Mouse (Mus musculus) Patski (cell line): Measurements from ENCODE around the gene Actn3. TPM values are rescaled to one million over a fixed set of nuclear protein-coding genes. Genes with fewer than 3 reads are reported as not detected.
"Not testable (repeated sequence)": the region's sequence is repeated elsewhere in the genome, so short reads cannot be mapped to it uniquely, and the experiment has no call there.

ENCODE experiments used
- ATAC-seq: fragments of 100-300 bp; one replicate; pipeline ENCODE4 v1.8.0; 2021
- CTCF ChIA-PET: fragments of 350-600 bp; sonication (Branson Sonifier 250); formaldehyde crosslinking; loops from one replicate; lab custom pipeline; 2022; ENCODE audit warnings: inconsistent platforms; lab: Charles Lee
- POLR2A ChIA-PET: fragments of 350-600 bp; sonication (Branson Sonifier 250); formaldehyde crosslinking; loops from one replicate; lab custom pipeline; 2022; ENCODE audit warnings: antibody characterized with exemption, inconsistent platforms; lab: Charles Lee
- DNase-seq: peaks from one replicate; pipeline ENCODE4 v3.0.0-alpha.2; 2011; ENCODE audit warnings: low read depth, low spot score
- H3K27me3 ChIP-seq: fragments of 371-371 bp; one replicate; pipeline ENCODE4 v1.5.1; 2021
- CTCF ChIP-seq: fragments of 100-300 bp; IDR thresholded peaks from one replicate; pipeline ENCODE4 v1.5.1; 2021
- in situ Hi-C: fragments of 300-500 bp; cut with MboI; formaldehyde crosslinking; loops from 3 replicates; pipeline ENCODE4 v1.11.1; 2018; ENCODE audit warnings: low pct_unique_long_range_greater_than_20kb, mixed read lengths
- polyA plus RNA-seq: library from polyadenylated mRNA; unstranded; gene quantifications from one replicate; pipeline ENCODE4 v1.2.3, GENCODE M21; 2021

Actn3 gene
- polyA plus RNA-seq, 1 experiment from 2014 or later, result 0.10 TPM

DNA sequence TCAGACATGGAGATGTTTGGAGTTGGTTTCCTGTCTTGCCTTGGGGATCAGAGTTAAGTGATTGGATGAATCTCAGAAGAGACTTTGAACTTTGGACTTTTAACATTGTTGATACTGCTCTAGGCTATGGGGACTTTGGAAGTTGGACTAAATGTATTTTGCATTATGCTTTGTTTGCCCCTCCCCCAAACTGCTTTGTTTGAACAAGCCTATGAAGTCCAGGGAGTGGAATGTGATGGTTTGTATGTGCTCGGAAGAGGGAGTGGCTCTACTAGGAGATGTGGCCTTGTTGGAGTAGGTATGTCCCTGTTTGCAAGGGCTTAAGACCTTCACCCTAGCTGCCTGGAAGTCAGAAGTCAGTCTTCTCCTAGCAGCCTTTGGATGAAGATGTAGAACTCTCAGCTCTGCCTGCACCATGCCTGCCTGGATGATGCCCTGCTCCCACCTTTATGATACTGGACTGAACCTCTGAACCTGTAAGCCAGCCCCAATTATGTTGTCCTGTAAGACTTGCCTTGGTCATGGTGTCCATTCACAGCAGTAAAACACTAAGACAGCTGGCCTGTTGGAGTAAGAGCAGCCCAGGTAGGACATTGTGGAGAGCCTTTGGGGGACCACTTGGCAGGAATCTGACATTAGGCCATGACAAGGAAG lies 60.4 kb downstream of the Actn3 start:
- in situ Hi-C loops, result no loop called here
- TF ChIP-seq CTCF, result no peak
- CTCF ChIA-PET, result no interaction called here
- POLR2A ChIA-PET, result no interaction called here
- H3K27me3 ChIP-seq, result no peaks in the 10 kb centered on the region
- DNase-seq (no peak), ATAC-seq (no peak)

GRCm38 (mm10) chr19:4813015-4813414 lies 64.7 kb downstream of the Actn3 start:
- no peak for DNase-seq
- peak; percentile 1 for TF ChIP-seq CTCF
- CTCF ChIA-PET, result interaction anchor here (0.9 to 2.5 kb wide), 8 partner anchors 8 to 186 kb away, joined by 3 to 9 read pairs (median 4); partner anchors contain the start of genes Ccdc87 and Ccs
- in situ Hi-C loops, result no loop called here
- POLR2A ChIA-PET, result interaction anchor here (0.6 to 1.0 kb wide), 2 partner anchors 11 to 13 kb away, joined by 4 to 6 read pairs; no protein-coding TSS in a partner anchor
- no peaks in the 10 kb centered on the region for H3K27me3 ChIP-seq
- ATAC-seq, result no peak

GRCm38 (mm10) chr19:4812334-4812949 lies 65.3 kb downstream of the Actn3 start:
- DNase-seq, in situ Hi-C loops, ATAC-seq, H3K27me3 ChIP-seq: not testable (repeated sequence)
- ChIA-PET CTCF (interaction anchor here (0.9 to 2.5 kb wide), 9 partner anchors 8 to 185 kb away, joined by 3 to 9 read pairs (median 4); partner anchors contain the start of genes Ccdc87 and Ccs), POLR2A (interaction anchor here (0.5 to 2.1 kb wide), 4 partner anchors 8 to 14 kb away, joined by 4 to 10 read pairs (median 5); no protein-coding TSS in a partner anchor)

- H3K27me3 ChIP-seq, result no peaks in the 10 kb centered on the region
- DNase-seq (no peak), ATAC-seq (no peak)
- ChIA-PET POLR2A (interaction anchor here (0.5 to 2.1 kb wide), 4 partner anchors 9 to 18 kb away, joined by 4 to 10 read pairs (median 5); partner anchors contain the start of gene Rbm4), CTCF (interaction anchor here (1.0 to 2.5 kb wide), 6 partner anchors 9 to 54 kb away, joined by 3 to 9 read pairs (median 5); partner anchors contain the start of genes Ccdc87 and Ccs)
- in situ Hi-C loops, result no loop called here
- no peak for TF ChIP-seq CTCF
Observed at GRCm38 (mm10) chr19:4811909-4812242, 65.8 kb downstream of the Actn3 start.

Other genes with a start within 250 kb of the Actn3 start
- 2.5 TPM for gene Gm960, start 179.2 kb downstream of the Actn3 start, polyA plus RNA-seq
- gene Sptbn2, start 166.7 kb downstream of the Actn3 start, polyA plus RNA-seq, result 1.0 TPM
- 19.3 TPM for gene Rbm4b, start 121.4 kb downstream of the Actn3 start, polyA plus RNA-seq
- gene Rbm4, start 84.0 kb downstream of the Actn3 start, polyA plus RNA-seq, result 42.3 TPM
- gene Gm21992, start 66.3 kb downstream of the Actn3 start, polyA plus RNA-seq, result 9.9 TPM
- gene Rbm14, start 66.3 kb downstream of the Actn3 start, polyA plus RNA-seq, result 36.5 TPM
- gene Ccs, start 38.6 kb downstream of the Actn3 start, polyA plus RNA-seq, result 133 TPM
- 0.26 TPM for gene Ccdc87, start 38.5 kb downstream of the Actn3 start, polyA plus RNA-seq
- 79.4 TPM for gene Ctsf, start 22.8 kb downstream of the Actn3 start, polyA plus RNA-seq
- 17.2 TPM for gene Zdhhc24, start 759 bp upstream of the Actn3 start, polyA plus RNA-seq
- 20.3 TPM for gene Bbs1, start 28.7 kb upstream of the Actn3 start, polyA plus RNA-seq
- gene Dpp3, start 50.4 kb upstream of the Actn3 start, polyA plus RNA-seq, result 91.0 TPM
- 7.4 TPM for gene Peli3, start 65.2 kb upstream of the Actn3 start, polyA plus RNA-seq
- gene Mrpl11, start 84.2 kb upstream of the Actn3 start, polyA plus RNA-seq, result 106 TPM
- gene Npas4, start 112.4 kb upstream of the Actn3 start, polyA plus RNA-seq, result 0.18 TPM
- gene Slc29a2, start 146.0 kb upstream of the Actn3 start, polyA plus RNA-seq, result 15.8 TPM
- 82.4 TPM for gene B4gat1, start 160.9 kb upstream of the Actn3 start, polyA plus RNA-seq
- gene AC124502.3, start 161.0 kb upstream of the Actn3 start, polyA plus RNA-seq, result 1.7 TPM
- gene Brms1, start 163.4 kb upstream of the Actn3 start, polyA plus RNA-seq, result 56.8 TPM
- gene Rin1, start 172.6 kb upstream of the Actn3 start, polyA plus RNA-seq, result 39.4 TPM
- gene Cd248, start 190.2 kb upstream of the Actn3 start, polyA plus RNA-seq, result 0.44 TPM
- gene Tmem151a, start 207.6 kb upstream of the Actn3 start, polyA plus RNA-seq, result 0.39 TPM
- 68.6 TPM for gene Yif1a, start 210.6 kb upstream of the Actn3 start, polyA plus RNA-seq
- 2.5 TPM for gene Cnih2, start 220.6 kb upstream of the Actn3 start, polyA plus RNA-seq
- 237 TPM for gene Rab1b, start 229.2 kb upstream of the Actn3 start, polyA plus RNA-seq
- 84.0 TPM for gene Klc2, start 240.7 kb upstream of the Actn3 start, polyA plus RNA-seq